Mouse (Mus musculus) liver (tissue): ENCODE measurements around the gene Btbd1.
A peak's percentile ranks its signal among the peaks of the same experiment; 100 is the strongest.

Experiments
- DNase-seq: peaks from one replicate; pipeline ENCODE4 v3.0.0-alpha.2; 2020; ENCODE audit warnings: mixed read lengths

The Btbd1 gene

DNA sequence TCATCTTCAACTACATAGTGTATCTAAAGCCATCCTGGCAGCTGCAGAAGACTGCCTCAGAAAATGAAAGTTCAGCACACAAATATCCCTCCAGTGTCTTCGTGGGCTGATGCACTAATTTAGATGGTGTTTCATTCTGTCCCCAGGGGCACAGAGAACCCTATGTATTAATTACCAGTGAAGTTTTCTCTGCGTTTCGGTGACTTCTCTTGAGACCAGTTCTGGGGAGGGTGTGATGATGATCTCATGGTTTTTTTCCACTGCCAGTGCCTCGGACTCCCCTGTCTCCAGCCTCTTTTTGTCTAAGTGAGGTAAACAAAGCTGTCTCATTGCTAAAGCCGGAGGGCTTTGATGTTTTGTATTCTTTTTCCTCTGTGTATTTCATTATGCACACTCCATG is 53.9 kb downstream of the Btbd1 start:
- DNase-seq: no peak

DNA sequence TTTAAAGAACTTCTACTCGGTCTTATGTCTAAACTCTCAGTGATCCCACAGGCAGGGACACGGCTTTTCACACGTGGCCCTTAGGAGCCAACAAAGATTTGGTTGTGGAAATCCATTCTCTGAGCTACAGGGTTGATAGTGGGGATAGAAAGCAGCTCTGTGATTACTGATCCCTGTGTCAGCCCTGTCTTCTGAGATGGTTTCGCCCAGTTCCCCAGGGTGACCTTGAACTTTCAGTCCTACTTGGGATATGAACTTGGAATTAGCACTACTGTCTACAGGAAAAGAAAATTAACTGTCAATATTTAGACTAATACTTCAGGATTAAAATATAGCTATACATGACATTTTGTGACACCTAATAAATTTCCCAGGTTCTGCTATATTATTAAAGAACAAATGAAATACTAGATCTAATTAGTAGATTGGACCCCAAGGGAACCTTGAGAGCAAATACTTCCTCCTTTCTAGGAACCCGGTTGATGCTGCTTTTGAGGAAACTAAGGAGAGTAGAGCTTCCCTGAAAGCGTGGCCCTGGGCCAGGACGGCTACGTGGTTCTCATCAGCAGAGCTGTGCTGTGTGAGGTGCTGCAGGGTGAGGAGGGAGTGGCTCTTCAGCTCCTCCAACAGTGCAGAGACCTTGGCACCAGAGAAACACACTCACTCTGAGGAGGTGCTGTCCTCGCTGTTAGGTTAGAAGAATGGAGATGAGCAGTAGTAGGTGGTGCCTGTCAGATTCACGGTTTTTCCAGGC is 56.3 kb downstream of the Btbd1 start:
- DNase-seq: no peak

DNA sequence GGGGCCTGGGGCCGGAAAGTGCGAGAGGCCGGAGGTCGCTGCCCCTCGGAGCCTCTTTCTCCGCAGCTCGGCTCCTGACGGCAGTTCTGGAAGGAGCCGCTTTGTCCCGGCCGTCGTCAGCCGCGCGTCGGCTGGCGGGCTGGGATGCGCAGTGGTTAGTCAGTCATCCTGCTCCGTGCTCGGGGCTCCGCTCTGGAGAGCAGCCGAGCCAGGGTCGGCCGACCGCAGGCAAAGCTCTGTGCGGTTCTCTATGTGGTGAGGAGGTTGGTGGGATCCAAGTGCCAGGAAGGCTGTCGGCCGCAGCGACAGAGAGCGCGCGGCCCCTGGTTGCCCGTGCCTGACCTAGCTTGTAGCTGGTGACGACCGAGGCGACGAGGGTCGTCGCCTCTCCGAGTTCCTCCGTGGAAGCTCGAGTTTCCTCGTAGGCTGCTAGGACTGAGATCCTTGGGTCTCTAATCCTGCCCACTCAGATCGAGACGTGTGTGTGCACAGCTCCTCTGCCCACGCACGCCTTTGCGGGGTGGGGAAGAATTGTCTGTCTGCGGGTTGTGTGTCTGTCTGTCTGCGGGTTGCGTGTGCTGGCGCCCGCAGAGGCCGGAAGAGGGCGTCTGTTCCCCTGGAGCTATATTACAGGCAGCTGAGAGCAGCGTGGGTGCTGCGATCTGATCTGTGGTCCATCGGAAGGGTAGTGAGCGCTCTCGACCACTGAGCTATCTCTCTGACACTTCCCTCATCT is 66.0 kb downstream of the Btbd1 start:
- DNase-seq: peak; percentile 57

DNA sequence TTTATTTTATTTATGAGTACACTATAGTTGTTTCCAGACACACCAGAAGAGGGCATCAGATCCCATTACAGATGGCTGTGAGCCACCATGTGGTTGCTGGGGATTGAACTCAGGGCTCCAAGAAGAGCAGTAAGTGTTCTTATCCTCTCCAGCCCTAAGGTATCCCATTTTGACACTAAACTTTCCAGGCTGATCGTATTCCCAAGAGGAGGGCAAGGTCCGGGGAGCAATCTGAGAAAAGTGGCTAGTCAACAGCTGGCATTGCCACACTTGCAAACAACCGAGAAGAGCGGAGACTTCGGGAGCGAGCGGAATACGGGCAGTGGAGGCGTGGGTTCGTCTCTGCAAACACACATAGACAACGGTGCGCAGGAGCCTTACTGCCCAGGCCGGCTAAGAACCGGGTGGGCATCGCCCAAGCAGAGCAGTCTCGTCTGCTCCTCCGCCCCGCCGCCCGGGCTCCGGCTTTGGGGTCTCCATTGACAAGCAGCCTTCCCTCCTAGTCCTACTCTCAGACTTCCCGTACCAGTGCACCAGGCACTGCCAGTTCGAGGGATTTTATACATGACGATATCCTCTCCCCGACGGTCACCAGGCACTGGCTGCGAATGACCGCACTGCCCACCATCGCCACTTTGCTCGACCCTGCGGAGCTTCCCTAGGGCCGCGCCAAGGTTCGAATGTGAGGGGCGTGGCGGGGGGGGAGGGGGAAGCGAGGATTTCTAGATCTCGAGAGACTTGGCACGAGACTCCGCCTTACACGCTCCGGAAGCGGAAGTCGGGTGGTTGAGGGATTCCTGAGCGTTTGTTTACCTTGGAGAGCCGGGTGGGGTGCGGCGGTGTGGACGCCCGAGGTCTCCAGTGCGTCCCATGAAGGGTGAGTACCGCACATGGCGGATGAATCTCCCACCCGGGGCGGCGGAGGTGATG is 66.8 kb downstream of the Btbd1 start, which contains the start of gene Ramac:
TSS of gene Ramac (plus strand) at position 746 of the 930 bp plus-strand sequence.
- peak; percentile 94 for DNase-seq

DNA sequence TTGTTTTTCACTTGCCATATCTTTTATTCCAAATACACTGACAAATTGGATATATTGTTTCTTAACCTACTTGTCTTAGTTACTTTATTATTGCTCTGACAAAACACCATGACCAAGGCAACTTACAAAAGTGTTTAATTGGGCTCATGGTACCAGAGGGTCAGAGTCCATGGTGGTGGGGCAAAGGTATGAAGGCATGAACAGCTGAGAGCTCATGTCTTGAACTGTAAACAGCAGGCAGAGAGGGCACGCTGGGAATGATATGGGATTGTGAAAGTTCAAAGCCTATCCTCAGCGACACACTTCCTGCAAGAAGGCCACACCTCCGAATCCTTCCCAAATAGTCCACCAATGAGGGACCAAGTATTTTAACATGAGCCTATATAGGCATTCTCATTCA is 81.3 kb downstream of the Btbd1 start:
- DNase-seq: no peak

DNA sequence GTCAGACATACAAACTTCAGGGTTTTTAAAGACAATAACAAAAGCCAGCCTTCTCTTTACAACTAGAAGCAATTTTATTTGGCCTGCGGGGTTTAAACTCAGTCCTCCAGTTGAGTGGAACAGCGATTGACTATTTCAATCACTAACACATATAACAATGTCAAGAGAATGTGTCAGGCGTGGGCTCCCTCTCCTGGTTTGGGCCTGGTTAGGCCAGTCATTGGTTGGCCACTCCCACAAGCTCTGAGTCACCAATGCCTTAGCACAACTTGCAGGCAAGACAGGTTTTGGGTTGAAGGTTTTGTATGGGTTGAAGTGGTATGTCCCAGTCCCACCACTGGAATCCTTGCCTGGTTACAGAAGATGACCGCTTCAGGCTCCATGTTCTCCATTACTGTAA is 85.1 kb downstream of the Btbd1 start:
- DNase-seq: peak; percentile 51
